Mouse (Mus musculus) liver, adult 2 months (tissue): ENCODE measurements around the gene Mtln. TPM values are rescaled to one million over a fixed set of nuclear protein-coding genes. Genes with fewer than 3 reads are reported as not detected.

Experiments used
- DNase-seq: peaks from one replicate; pipeline ENCODE4 v3.0.0-alpha.2; 2011; ENCODE audit warnings: low read depth, low spot score; ENCODE audit errors: extremely low read depth
- H3K27ac ChIP-seq: fragments of 200-500 bp; replicated peaks from 2 replicates; pipeline ENCODE4 v1.5.1; 2012; ENCODE audit warnings: low read depth, mild to moderate bottlenecking, control low read depth, inconsistent platforms, low read length; ENCODE audit not compliant: insufficient read depth
- H3K27me3 ChIP-seq: fragments of 200-500 bp; 2 replicates; pipeline ENCODE4 v1.6.1; 2012; ENCODE audit warnings: mild to moderate bottlenecking, moderate library complexity, low read length, inconsistent platforms; ENCODE audit not compliant: control insufficient read depth, insufficient read depth
- H3K36me3 ChIP-seq: fragments of 200-500 bp; 2 replicates; pipeline ENCODE4 v1.6.1; 2012; ENCODE audit warnings: low read length, inconsistent platforms; ENCODE audit not compliant: control insufficient read depth, insufficient read depth
- H3K4me1 ChIP-seq: fragments of 200-500 bp; 2 replicates; pipeline ENCODE4 v1.6.1; 2011; ENCODE audit warnings: low read length; ENCODE audit not compliant: control insufficient read depth, insufficient read depth
- H3K4me3 ChIP-seq: fragments of 200-500 bp; 2 replicates; pipeline ENCODE4 v1.5.1; 2011; ENCODE audit warnings: low read depth, mild to moderate bottlenecking, control low read depth, low read length, moderate library complexity; ENCODE audit not compliant: insufficient read depth
- H3K79me2 ChIP-seq: fragments of 200-500 bp; 2 replicates; pipeline ENCODE4 v1.6.1; 2012; ENCODE audit warnings: inconsistent platforms, mild to moderate bottlenecking, low read length, moderate library complexity; ENCODE audit not compliant: control insufficient read depth, insufficient read depth
- H3K9ac ChIP-seq: fragments of 200-500 bp; 2 replicates; pipeline ENCODE4 v1.6.1; 2012; ENCODE audit warnings: low read depth, mild to moderate bottlenecking, control low read depth, inconsistent platforms, low read length
- CTCF ChIP-seq: fragments of 200-500 bp; IDR thresholded peaks from 2 replicates; pipeline ENCODE4 v1.5.1; 2011; ENCODE audit warnings: low read depth, low read length, control low read depth
- POLR2A ChIP-seq: fragments of 200-500 bp; IDR thresholded peaks from 2 replicates; pipeline ENCODE4 v1.6.1; 2011; ENCODE audit warnings: low read length, control low read depth; ENCODE audit not compliant: insufficient read depth; ENCODE audit errors: extremely low read depth
- WGBS: fragments of 180-500 bp; shearing (Covaris S2); methylation state at CpG from one replicate; pipeline ENCODE4 v1.1.7; 2018; 5-methylcytosine and 5-hydroxymethylcytosine counted together
- polyA plus RNA-seq: library from polyadenylated mRNA; depleted of rRNA; stranded (reverse); fragments of >200 nt; gene quantifications from 2 replicates; pipeline ENCODE4 v1.2.3, GENCODE M21; 2012
- total RNA-seq: library from RNA; depleted of rRNA; stranded (reverse); fragments of >200 nt; gene quantifications from 2 replicates; pipeline ENCODE4 v1.2.3, GENCODE M21; 2014

Mtln gene
- total and polyA plus RNA-seq, 2 experiments: 29.9 to 47.6 TPM

DNA sequence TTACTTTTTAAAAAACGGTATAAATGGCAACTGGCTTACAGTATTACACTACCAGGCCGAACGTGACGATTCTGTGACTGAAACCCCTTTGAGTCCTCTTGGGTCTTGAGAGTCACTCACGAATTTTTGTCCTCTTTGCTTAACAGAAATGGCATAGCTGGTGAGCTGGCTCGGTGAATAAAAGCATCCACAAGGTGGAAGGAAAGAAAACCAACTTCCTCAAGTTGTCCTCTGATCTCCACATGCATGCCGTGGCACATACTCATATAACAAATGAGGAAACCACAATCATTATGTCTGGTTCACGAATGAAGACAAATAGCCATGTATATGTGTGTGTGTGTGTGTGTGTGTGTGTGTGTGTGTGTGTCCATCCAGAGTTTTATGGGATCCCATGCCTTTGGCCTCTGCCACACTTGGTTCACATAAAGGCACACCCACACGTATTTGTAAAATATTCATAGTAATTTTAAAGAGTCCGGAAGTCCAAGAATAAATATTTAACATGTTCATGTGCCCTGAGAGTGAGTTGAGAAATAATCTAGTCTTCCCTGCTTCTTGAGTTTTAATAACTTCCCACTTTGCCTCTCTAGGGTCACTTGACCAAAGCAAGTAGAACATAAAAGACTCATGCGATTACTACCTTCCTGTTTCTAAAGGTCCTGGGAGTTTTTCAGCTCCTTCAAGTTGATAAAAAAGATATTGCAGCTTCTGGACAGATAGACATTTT lies 40.0 kb upstream of the Mtln start:
- 35% methylated on average over 11 of the region's 11 CpGs for WGBS
- peaks cover 2% of the 10 kb centered on the region; the same call in 1 of the 2 replicates for H3K4me1 ChIP-seq
- no peaks in the 10 kb centered on the region for H3K79me2 ChIP-seq
- DNase-seq: peak; percentile 0
- no peaks in the 10 kb centered on the region for H3K36me3 ChIP-seq
- H3K9ac ChIP-seq: no peak overlapping the region
- no peaks in the 10 kb centered on the region for H3K27me3 ChIP-seq
- TF ChIP-seq POLR2A: no peak
- TF ChIP-seq CTCF: no peak
- no peak overlapping the region for H3K27ac ChIP-seq
- peak overlapping the region; percentile 44 for H3K4me3 ChIP-seq

GRCm38 (mm10) chr2:127831401-127832102 lies 39.3 kb upstream of the Mtln start, which contains the start of gene Bub1:
Gene Bub1, minus strand, starts transcription at chr2:127831865.
- Histone ChIP-seq H3K9ac (no peak within 1 kb of the TSS), H3K27ac (no peak within 1 kb of the TSS), H3K36me3 (no peaks in the 10 kb centered on the region), H3K4me3 (peak within 1 kb of the TSS; percentile 56), H3K4me1 (peaks cover 2% of the 10 kb centered on the region; the same call in 1 of the 2 replicates), H3K27me3 (no peaks in the 10 kb centered on the region), H3K79me2 (no peaks in the 10 kb centered on the region)
- TF ChIP-seq CTCF: no peak
- 0 out of 2 replicates have a peak, but pooled peaks have one; percentile 19 for TF ChIP-seq POLR2A
- peak; percentile 70 for DNase-seq
- WGBS: under 1% methylated on average over 56 of the region's 56 CpGs

DNA sequence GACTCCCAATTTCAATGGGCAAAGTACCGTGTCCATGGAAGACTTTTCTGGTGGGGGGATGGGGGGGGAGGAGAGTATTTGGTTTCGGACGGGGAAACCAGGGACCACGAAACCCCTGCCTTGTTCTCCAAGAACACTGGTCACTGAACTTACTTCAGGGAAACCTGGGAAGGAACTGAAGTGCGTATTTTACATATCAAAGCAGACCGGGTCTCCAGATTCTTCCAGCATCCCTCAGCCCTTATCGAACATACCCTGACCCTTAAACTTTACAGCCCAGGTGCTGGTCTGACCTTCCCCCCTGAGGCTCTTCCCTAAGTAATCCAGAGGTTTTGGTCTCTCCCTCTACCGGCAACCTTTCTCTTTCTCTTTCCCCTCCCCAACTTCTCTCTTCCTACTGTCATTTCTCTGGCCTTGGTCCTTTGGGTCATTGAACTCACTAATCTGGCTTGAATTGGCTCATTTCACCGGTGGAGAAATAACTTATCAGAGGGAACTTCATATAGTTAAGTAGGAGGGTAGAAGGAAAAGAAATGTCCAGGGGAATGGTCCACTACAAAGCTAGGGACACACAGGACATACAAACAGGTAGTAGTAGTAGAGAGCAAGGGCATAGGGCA lies 2.5 kb downstream of the Mtln start:
- DNase-seq: peak; percentile 59
- 25% methylated on average over 9 of the region's 9 CpGs for WGBS
- TF ChIP-seq CTCF: no peak
- no peak for TF ChIP-seq POLR2A
- no peak overlapping the region for H3K27ac ChIP-seq
- no peaks in the 10 kb centered on the region for H3K27me3 ChIP-seq
- H3K9ac ChIP-seq: peak overlapping the region; percentile 18; the same call in 1 of the 2 replicates
- H3K4me1 ChIP-seq: peaks cover 5% of the 10 kb centered on the region; the same call in 1 of the 2 replicates
- H3K79me2 ChIP-seq: no peaks in the 10 kb centered on the region
- H3K4me3 ChIP-seq: no peak overlapping the region
- no peaks in the 10 kb centered on the region for H3K36me3 ChIP-seq

- no peak for TF ChIP-seq CTCF
- no peak for TF ChIP-seq POLR2A
- H3K79me2 ChIP-seq: no peaks in the 10 kb centered on the region
- H3K4me1 ChIP-seq: peaks cover 5% of the 10 kb centered on the region; the same call in 1 of the 2 replicates
- WGBS: 2% methylated on average over 11 of the region's 11 CpGs
- H3K36me3 ChIP-seq: no peaks in the 10 kb centered on the region
- H3K4me3 ChIP-seq: peak overlapping the region; percentile 71
- no peaks in the 10 kb centered on the region for H3K27me3 ChIP-seq
- peak overlapping the region; percentile 65 for H3K9ac ChIP-seq
- DNase-seq: no peak
- peak overlapping the region; percentile 41 for H3K27ac ChIP-seq
These were observed 3.1 kb downstream of the Mtln start for GRCm38 (mm10) chr2:127789138-127789537.

DNA sequence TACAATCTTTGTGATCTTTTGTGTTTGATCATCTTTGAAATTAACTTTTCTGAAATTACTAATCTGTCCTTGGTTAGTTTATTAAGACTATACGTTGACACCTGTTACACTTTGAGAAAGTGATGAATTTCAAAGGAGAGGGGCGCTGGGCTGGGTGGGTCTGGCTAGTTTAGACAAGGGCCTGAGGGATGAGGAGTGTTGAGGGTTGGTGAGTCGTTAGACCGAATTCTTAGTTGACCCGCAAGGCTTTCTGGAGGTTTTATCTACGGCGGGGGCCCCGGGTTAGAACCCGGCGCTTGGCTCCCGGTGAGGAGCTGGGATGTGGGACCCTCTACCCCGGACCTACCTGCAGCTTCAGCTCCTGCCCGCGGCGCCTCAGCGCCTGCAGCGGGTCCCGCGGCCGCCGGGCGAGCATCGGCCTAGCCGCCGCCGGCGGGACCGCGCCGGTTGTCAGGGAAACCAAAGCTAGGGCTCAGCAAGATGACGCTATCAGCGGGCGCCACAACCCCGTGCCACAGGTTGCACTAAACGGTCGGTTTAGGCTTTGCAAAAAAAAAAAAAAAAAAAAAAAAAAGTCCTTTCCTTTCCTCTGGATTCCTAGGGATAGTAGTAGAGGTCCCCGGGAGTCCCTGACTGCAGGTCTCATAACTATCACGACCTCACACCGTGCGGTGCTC lies 3.7 kb downstream of the Mtln start, which contains the start of gene Nphp1:
TSS of gene Nphp1 (minus strand) at position 458 of the 677 bp plus-strand sequence.
- H3K79me2 ChIP-seq: no peaks in the 10 kb centered on the region
- H3K27me3 ChIP-seq: no peaks in the 10 kb centered on the region
- peaks cover 5% of the 10 kb centered on the region; the same call in 1 of the 2 replicates for H3K4me1 ChIP-seq
- TF ChIP-seq CTCF: no peak
- no peak for TF ChIP-seq POLR2A
- peak within 1 kb of the TSS; percentile 65 for H3K9ac ChIP-seq
- H3K27ac ChIP-seq: peak within 1 kb of the TSS; percentile 41
- peak within 1 kb of the TSS; percentile 71 for H3K4me3 ChIP-seq
- no peaks in the 10 kb centered on the region for H3K36me3 ChIP-seq
- peak; percentile 71 for DNase-seq
- 1% methylated on average over 40 of the region's 40 CpGs for WGBS
